Mouse (Mus musculus) erythroblast, embryonic 14.5 days (primary cell): ENCODE measurements around the gene Sema5b. TPM values are rescaled to one million over a fixed set of nuclear protein-coding genes. Genes with fewer than 3 reads are reported as not detected.
"Not testable (repeated sequence)": the region's sequence is repeated elsewhere in the genome, so short reads cannot be mapped to it uniquely, and the experiment has no call there.

Source experiments
- H3K27me3 ChIP-seq: 2 replicates; pipeline ENCODE4 v1.6.1; 2012; ENCODE audit warnings: inconsistent platforms; ENCODE audit not compliant: control insufficient read depth
- H3K36me3 ChIP-seq: 2 replicates; pipeline ENCODE4 v1.6.1; 2012; ENCODE audit warnings: mild to moderate bottlenecking, inconsistent platforms; ENCODE audit not compliant: control insufficient read depth
- H3K4me1 ChIP-seq: 2 replicates; pipeline ENCODE4 v1.6.1; 2012; ENCODE audit warnings: inconsistent platforms; ENCODE audit not compliant: control insufficient read depth
- H3K4me3 ChIP-seq: replicated peaks from 2 replicates; pipeline ENCODE3; 2012; ENCODE audit warnings: moderate library complexity, mild to moderate bottlenecking, inconsistent platforms
- H3K9me3 ChIP-seq: 2 replicates; pipeline ENCODE4 v1.6.1; 2012; ENCODE audit warnings: low read length, inconsistent platforms, mixed read lengths; ENCODE audit not compliant: control insufficient read depth
- GATA1 ChIP-seq: IDR thresholded peaks from 2 replicates; pipeline ENCODE4 v1.6.1; 2012; ENCODE audit warnings: low read length, inconsistent platforms, mixed read lengths
- TAL1 ChIP-seq: IDR thresholded peaks from 3 replicates; pipeline ENCODE4 v1.6.1; 2012; ENCODE audit warnings: low read length, inconsistent platforms, mixed read lengths
- polyA plus RNA-seq: library from polyadenylated mRNA; stranded (reverse); fragments of >175 nt; gene quantifications from 2 replicates; pipeline ENCODE4 v1.2.3, GENCODE M21; 2012

The Sema5b gene
- polyA plus RNA-seq, 1 experiment = 0.02 TPM

GRCm38 (mm10) chr16:35542421-35542780 lies 1.5 kb downstream of the Sema5b start:
- H3K4me3 ChIP-seq = no peak overlapping the region
- H3K27me3 ChIP-seq = peaks cover 75% of the 10 kb centered on the region
- H3K9me3 ChIP-seq = no peaks in the 10 kb centered on the region
- H3K36me3 ChIP-seq = no peaks in the 10 kb centered on the region
- TF ChIP-seq TAL1 (no peak), GATA1 (no peak)
- no peaks in the 10 kb centered on the region for H3K4me1 ChIP-seq

- TF ChIP-seq GATA1 = no peak
- TF ChIP-seq TAL1 = no peak
- peaks cover 42% of the 10 kb centered on the region for H3K27me3 ChIP-seq
Measured at GRCm38 (mm10) chr16:35545723-35546122, 4.8 kb downstream of the Sema5b start.

GRCm38 (mm10) chr16:35547966-35548365 lies 7.0 kb downstream of the Sema5b start:
- H3K36me3 ChIP-seq = no peaks in the 10 kb centered on the region
- no peak overlapping the region for H3K4me3 ChIP-seq
- no peaks in the 10 kb centered on the region for H3K9me3 ChIP-seq
- TF ChIP-seq TAL1 (no peak), GATA1 (no peak)
- peaks cover 19% of the 10 kb centered on the region for H3K27me3 ChIP-seq
- no peaks in the 10 kb centered on the region for H3K4me1 ChIP-seq

More at GRCm38 (mm10) chr16:35545723-35546122, 4.8 kb downstream of the Sema5b start:
- H3K9me3 ChIP-seq = no peaks in the 10 kb centered on the region
- H3K36me3 ChIP-seq = no peaks in the 10 kb centered on the region
- H3K4me3 ChIP-seq = no peak overlapping the region
- no peaks in the 10 kb centered on the region for H3K4me1 ChIP-seq

GRCm38 (mm10) chr16:35549354-35549753 lies 8.4 kb downstream of the Sema5b start:
- Histone ChIP-seq H3K36me3 (no peaks in the 10 kb centered on the region), H3K4me1 (no peaks in the 10 kb centered on the region), H3K27me3 (peaks cover 7% of the 10 kb centered on the region), H3K4me3 (no peak overlapping the region), H3K9me3 (no peaks in the 10 kb centered on the region)
- TF ChIP-seq TAL1 = no peak
- TF ChIP-seq GATA1 = no peak

- TF ChIP-seq TAL1 (no peak), GATA1 (no peak)
- no peaks in the 10 kb centered on the region for H3K36me3 ChIP-seq
- no peak overlapping the region for H3K4me3 ChIP-seq
- no peaks in the 10 kb centered on the region for H3K4me1 ChIP-seq
- H3K27me3 ChIP-seq = no peaks in the 10 kb centered on the region
- H3K9me3 ChIP-seq = no peaks in the 10 kb centered on the region
Measured at GRCm38 (mm10) chr16:35555596-35556482, 14.9 kb downstream of the Sema5b start.

GRCm38 (mm10) chr16:35557038-35557437 lies 16.1 kb downstream of the Sema5b start:
- Histone ChIP-seq H3K9me3 (no peaks in the 10 kb centered on the region), H3K4me1 (no peaks in the 10 kb centered on the region), H3K27me3 (no peaks in the 10 kb centered on the region), H3K4me3 (no peak overlapping the region), H3K36me3 (no peaks in the 10 kb centered on the region)
- TF ChIP-seq TAL1 = no peak
- no peak for TF ChIP-seq GATA1

- Histone ChIP-seq H3K4me1 (no peaks in the 10 kb centered on the region), H3K36me3 (no peaks in the 10 kb centered on the region), H3K4me3 (no peak overlapping the region), H3K27me3 (no peaks in the 10 kb centered on the region; the same call in 1 of the 2 replicates), H3K9me3 (no peaks in the 10 kb centered on the region)
- TF ChIP-seq TAL1 (no peak), GATA1 (no peak)
Measured at GRCm38 (mm10) chr16:35561541-35561940, 20.6 kb downstream of the Sema5b start.

GRCm38 (mm10) chr16:35564246-35564905 lies 23.4 kb downstream of the Sema5b start:
- H3K27me3 ChIP-seq = no peaks in the 10 kb centered on the region; the same call in 1 of the 2 replicates
- H3K36me3 ChIP-seq = no peaks in the 10 kb centered on the region
- TF ChIP-seq TAL1 = no peak
- no peak for TF ChIP-seq GATA1

GRCm38 (mm10) chr16:35565601-35566000 lies 24.7 kb downstream of the Sema5b start:
- not testable (repeated sequence) for H3K36me3 ChIP-seq, H3K9me3 ChIP-seq, H3K4me1 ChIP-seq, H3K27me3 ChIP-seq, H3K4me3 ChIP-seq

More at GRCm38 (mm10) chr16:35564246-35564905, 23.4 kb downstream of the Sema5b start:
- no peak overlapping the region for H3K4me3 ChIP-seq
- no peaks in the 10 kb centered on the region for H3K4me1 ChIP-seq
- H3K9me3 ChIP-seq = no peaks in the 10 kb centered on the region
